Mouse (Mus musculus) gastrocnemius, postnatal 14 days (tissue): Measurements from ENCODE around the gene Pnpla5. TPM values are rescaled to one million over a fixed set of nuclear protein-coding genes. Genes with fewer than 3 reads are reported as not detected.
"Not testable (repeated sequence)": the region's sequence is repeated elsewhere in the genome, so short reads cannot be mapped to it uniquely, and the experiment has no call there.

Experiments used
- DNase-seq: peaks from one replicate; pipeline ENCODE4 v3.0.0; 2021; ENCODE audit warnings: mixed read lengths
- intact Hi-C: fragments of 180-260 bp; cut with DNase I; formaldehyde crosslinking; loops from one replicate; pipeline ENCODE4 v1.15.1; 2025; ENCODE audit warnings: low total_unique reads
- long read RNA-seq, 2 experiments: library from polyadenylated mRNA; stranded (forward); transcript quantifications; one replicate each; pipeline ENCODE4 v2.0.0; 2021
- total RNA-seq, 2 experiments: library from RNA; stranded (reverse); gene quantifications; 2 replicates each; pipeline ENCODE4 v1.2.3; 2021

The Pnpla5 gene
- total RNA-seq = not detected
- long read RNA-seq, experiment 1 = 0 reads
- long read RNA-seq, experiment 2 = 0 reads

GRCm38 (mm10) chr15:84123075-84123474, at the start of gene Pnpla5:
Gene Pnpla5 (minus strand): TSS chr15:84123175.
- intact Hi-C loops = no loop called here
- no peak for DNase-seq

DNA sequence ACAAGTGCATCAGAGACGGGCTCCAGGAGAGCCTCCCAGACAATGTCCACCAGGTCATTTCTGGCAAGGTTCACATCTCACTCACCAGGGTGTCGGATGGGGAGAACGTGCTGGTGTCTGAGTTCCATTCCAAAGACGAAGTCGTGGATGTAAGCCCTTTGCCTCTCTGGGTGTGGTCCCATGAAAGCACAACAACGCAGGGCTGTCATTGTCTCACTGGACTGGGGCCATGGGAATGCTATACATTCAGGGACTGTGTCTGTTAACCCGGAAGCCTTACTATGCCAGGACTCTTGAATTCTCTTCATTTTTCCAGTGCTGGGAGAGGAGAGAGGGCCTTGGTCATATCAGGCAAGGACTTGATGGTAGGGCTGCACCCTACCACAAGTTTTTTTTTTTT, 48.2 kb upstream of the Pnpla5 start:
- no peak for DNase-seq
- intact Hi-C loops = no loop called here

DNA sequence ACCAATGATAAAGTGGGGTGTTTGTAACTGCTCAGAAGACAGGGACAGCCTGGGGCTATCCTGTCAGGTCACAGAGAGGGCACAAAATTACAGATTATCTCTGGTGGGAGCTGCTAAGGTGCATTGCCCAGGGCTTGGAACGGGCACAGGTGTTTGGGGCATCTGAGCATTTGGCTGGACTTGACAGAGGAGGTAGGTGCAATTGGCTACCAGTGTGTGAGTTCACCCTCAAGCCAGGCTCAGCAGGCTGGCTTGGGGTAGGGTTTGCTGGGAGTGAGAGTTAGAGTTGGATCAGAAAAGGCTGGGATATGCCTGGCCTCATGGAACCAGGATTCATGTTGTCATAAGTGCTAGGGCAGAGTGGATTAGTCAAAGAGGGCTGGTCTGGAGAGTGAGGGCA, 46.5 kb upstream of the Pnpla5 start:
- no peak for DNase-seq
- intact Hi-C loops = no loop called here

DNA sequence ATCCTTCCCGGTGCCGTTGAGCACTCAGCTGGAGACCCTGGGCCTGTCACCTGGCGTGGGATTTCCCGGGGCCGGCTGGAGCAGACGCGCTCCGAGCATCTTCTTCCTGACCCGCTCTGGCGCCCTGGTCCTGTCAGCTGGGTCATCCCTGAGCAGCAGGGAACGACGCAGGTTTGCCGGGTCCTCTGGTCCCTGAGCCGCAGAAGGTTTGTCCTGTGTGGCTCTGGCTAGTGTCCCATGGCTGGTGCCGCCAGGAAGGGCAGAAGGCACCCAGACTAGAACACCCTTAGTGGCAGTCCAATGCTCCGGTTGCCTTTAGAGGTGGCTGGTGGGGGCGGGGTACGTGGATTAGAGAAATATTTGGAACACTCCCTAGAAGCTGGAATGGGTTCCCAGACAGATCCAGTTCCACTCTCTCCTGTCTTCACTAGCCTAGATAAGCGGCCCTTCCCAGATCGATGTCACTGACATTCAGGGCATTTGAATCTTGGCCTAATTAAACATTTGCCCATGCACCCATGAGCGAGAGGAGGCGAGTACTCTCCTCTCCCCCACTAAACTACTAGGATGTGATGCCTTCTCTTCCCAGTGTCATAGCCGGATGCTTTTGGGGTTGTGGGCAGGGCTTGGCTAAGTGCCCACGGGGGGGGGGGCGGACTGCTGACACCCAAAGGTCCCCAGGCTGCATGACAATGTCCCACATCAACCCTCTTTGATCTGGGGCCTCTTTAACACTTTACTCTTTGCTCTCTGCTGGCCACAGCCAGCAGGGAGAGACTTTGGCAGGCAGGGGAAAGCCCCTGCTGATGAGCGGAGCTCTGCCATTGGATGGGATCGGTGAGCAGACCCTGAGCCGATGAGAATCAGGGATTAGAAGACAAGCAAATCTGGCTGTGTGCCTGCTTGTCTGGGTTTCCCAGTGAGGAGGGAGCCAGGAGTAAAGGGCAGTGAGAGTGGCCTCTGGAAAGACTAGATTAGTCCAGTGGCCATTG, 45.5 kb upstream of the Pnpla5 start:
- DNase-seq = peak; percentile 36
- intact Hi-C loops = no loop called here

- DNase-seq = peak; percentile 97
- intact Hi-C loops = no loop called here
Measured at GRCm38 (mm10) chr15:84167600-84167999, 44.6 kb upstream of the Pnpla5 start, which contains the start of gene Pnpla3. Gene Pnpla3 (plus strand): TSS chr15:84167837.

DNA sequence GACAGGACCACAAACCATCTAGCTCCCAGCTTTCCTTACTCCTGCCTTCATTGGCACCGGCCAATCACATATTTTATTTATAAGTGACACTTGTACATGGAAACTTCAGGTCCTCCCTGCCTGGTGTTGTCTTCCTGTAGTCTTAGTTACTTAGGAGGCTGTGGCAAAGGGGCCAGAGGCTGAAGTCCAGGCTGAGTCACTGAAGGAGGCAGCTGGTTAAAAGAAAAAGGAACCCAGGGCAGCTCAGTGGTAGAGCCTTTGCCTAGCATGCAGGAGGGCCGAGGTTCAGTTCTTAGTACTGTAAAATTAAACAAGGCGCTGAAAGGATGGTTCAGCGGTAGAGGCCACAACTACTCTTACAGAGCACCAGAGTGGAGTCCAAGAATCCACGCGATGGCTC, 43.8 kb upstream of the Pnpla5 start:
- no peak for DNase-seq
- intact Hi-C loops = no loop called here

DNA sequence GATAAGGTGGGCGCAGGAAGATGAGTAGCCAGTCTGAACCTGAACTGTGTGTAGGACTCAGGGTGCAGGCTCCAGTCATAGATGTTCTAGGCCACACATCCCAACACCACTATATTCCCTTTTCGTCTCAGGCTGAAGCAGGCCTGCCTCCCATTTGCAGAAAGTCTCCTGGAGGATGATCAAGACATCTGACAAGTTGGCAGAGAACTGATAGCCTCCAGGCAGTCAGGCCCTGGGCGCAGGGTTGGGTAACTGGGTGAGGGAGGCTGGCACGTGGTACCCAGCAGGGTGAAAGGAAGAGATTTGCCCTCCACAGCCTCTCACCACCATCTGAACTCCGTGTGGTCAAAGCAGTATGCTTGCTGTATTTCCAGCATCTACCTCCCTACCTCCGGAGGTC, 38.9 kb upstream of the Pnpla5 start:
- intact Hi-C loops = no loop called here
- DNase-seq = no peak

GRCm38 (mm10) chr15:84157530-84157929, 34.6 kb upstream of the Pnpla5 start:
- intact Hi-C loops = not testable (repeated sequence)

DNA sequence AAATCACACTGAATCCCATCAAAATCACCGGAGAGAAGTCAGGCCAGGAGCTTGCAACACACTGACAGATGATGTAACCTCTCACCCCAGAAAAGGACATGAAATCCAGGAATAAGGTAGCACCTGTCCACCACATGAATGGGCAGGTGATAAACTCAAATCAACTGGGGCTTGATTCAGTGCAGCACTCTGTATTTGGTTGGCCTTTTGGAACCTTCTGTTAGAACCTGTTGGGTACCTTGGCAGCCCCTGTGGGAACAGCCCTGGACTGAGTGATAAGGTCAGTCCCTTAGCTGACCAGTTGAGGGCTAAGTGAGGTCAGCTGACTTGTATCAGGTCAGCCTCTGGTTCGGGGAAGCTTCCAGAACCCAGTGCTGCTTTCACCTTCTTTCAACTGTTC, 33.2 kb upstream of the Pnpla5 start:
- intact Hi-C loops = no loop called here
- no peak for DNase-seq

More at GRCm38 (mm10) chr15:84157530-84157929, 34.6 kb upstream of the Pnpla5 start:
- not testable (repeated sequence) for DNase-seq

- intact Hi-C loops = no loop called here
- DNase-seq = no peak
Measured at GRCm38 (mm10) chr15:84140929-84141328, 18.0 kb upstream of the Pnpla5 start.

DNA sequence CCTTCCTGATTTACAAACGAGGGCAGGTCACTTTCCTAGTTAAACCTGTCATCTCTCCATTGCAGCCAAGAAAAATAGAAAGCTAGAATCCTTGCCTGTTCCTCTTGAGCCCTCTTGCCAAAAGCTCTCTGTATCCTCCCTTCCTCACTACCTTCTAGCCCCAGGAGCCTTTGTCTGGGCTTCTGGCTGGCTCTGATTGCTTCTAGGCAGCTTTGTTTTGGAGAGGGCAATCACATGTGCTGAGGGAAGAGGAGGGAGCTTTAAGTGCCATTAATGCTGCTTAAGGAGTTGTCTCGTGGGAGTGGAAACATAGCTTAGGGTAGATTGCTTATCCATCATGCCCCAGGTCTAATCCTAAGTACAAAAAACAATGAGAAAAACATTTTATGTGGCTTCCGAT, 17.1 kb upstream of the Pnpla5 start:
- no peak for DNase-seq
- intact Hi-C loops = no loop called here

DNA sequence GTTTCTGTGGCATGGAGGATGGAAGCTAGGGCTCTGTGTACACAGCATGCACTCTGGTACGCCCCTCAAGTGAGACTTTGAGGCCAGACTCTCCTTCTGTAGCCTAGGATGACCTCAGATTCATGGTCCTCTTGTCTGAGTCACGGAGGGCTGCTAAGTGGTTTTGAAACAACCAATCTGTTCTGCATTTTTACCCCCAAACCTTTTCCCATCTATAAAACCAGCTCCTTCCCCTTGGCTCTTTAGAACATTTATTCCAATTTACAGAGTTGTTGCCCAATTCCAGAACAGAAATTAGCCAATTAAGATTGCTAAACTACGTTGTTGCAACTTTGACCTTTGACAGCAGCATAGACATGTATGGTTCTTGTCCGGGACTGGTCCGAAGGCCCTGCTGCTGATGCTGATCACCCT, 16.6 kb upstream of the Pnpla5 start:
- intact Hi-C loops = no loop called here
- no peak for DNase-seq

DNA sequence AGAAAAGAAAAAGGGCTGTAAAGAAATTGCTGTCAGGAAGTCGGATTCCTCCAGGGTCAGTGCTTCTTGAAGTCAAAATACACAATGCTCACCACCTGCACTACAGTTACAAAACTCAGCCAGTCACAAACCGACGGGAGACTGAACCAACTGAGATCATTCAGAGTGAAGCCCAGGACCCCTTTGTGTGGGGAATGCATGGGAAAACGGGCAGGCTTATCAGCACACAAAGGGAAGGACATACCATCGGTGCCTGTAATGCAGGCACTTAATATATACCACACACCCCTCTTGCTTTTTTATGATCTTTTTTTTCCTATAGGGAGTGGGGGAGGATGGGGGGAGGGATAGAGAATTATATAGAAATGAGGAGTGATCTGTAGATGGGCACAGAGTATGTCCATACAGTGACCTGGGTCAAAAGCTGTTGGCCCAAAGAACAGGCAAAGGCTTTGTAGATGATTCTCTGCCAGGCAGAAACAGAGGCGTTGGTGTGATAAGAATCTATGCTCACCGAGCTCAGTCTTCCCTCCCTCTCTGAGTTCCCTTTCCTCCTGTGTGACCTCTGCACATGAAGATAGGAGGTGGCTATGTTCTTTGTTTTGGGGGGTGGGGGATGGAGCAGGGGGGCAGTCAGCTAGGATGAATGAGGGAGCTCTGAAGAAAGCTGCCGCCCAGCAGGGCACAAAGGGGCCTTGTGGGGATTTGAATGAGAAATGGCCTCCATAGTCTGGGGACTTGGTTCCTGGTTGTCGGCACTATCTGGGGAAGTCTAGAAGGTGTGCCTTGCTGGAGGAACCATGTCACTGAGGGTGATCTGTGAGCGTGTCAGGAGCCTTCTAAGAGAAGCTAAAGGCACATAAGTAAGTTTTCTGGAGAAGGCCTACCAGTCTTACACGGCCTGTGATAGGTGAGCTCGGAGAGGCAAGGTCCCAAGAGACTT, 13.8 kb upstream of the Pnpla5 start:
- DNase-seq = no peak
- intact Hi-C loops = no loop called here

DNA sequence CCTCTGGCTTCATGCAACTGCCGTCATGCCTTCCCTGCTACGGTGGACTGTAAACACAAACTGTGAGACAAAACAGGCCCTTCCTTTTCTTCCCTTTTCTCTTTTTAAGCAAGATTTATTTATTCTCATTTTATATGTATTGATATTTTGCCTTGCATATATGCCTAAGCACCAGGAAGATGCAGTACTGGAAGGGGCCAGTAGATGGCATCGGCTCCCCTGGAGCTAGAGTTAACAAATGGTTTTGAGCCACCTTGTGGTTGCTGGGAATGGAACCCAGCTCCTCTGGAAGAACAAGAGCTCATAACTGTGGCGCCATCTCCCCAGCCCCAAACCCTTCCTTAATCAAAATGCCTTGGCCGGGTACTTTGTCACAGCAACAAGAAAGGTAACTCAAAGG, 12.5 kb upstream of the Pnpla5 start:
- intact Hi-C loops = no loop called here
- no peak for DNase-seq

- intact Hi-C loops = no loop called here
- DNase-seq = peak; percentile 71
Measured at GRCm38 (mm10) chr15:84133440-84133839, 10.5 kb upstream of the Pnpla5 start.

- peak; percentile 74 for DNase-seq
- intact Hi-C loops = no loop called here
Measured at GRCm38 (mm10) chr15:84131971-84132370, 9.0 kb upstream of the Pnpla5 start.

- peak; percentile 48 for DNase-seq
- intact Hi-C loops = no loop called here
Measured at GRCm38 (mm10) chr15:84131096-84131786, 8.3 kb upstream of the Pnpla5 start.

DNA sequence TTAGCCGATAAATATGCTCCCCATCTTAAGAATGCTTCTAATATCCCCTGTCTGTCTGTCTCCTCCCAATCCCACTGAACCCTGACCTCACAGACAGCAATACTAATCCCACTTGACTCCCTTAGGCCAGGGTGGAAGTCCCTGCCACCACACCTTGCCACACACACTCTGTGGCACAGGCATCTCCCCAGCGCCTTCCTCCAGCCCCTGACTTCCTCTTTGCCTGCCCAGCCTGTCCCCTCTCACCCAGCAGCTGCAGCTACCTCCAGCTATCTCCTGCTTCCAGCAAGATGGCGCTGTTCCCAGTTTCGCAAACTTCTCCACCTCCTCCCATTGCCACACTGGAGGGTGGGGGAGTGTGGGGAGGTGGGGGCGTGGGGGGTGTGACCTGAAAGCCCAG, 3.9 kb upstream of the Pnpla5 start:
- DNase-seq = no peak
- intact Hi-C loops = no loop called here

GRCm38 (mm10) chr15:84126447-84126846, 3.5 kb upstream of the Pnpla5 start:
- DNase-seq = no peak
- intact Hi-C loops = no loop called here
